Mouse (Mus musculus) cortical plate, adult 2 months (tissue): ENCODE results near the gene Btbd1.

Experiments
- CTCF ChIP-seq: fragments of 200-500 bp; IDR thresholded peaks from 2 replicates; pipeline ENCODE4 v1.5.1; 2011; ENCODE audit warnings: mild to moderate bottlenecking, control low read depth, low read length; ENCODE audit not compliant: insufficient read depth; ENCODE audit errors: extremely low read depth
- POLR2A ChIP-seq: fragments of 200-500 bp; IDR thresholded peaks from 2 replicates; pipeline ENCODE4 v1.6.1; 2011; ENCODE audit warnings: mild to moderate bottlenecking, low read length, control low read depth; ENCODE audit not compliant: insufficient read depth; ENCODE audit errors: extremely low read depth

GRCm38 (mm10) chr7:81861921-81862320 is 32.7 kb upstream of the Btbd1 start:
- TF ChIP-seq POLR2A (no peak), CTCF (no peak)
